Mouse (Mus musculus): ENCODE measurements around the gene Dnajc21. TPM values are rescaled to one million over a fixed set of nuclear protein-coding genes. Genes with fewer than 3 reads are reported as not detected.
A peak's percentile ranks its signal among the peaks of the same experiment; 100 is the strongest.
"Not testable (repeated sequence)": the region's sequence is repeated elsewhere in the genome, so short reads cannot be mapped to it uniquely, and the experiment has no call there.

Dnajc21 gene
- 10.4 and 12.3 TPM in 2 replicates for polyA plus RNA-seq (2014; fragmentation: Nextera tagmentation; extraction: Ambion mirVana)

- H3K4me1 ChIP-seq (ENCODE audit: control insufficient read depth, insufficient read depth, low read length) = peaks cover 12% of the 10 kb centered on the region; the same call in 1 of the 2 replicates
- peak within 1 kb of the TSS; percentile 88 for H3K27ac ChIP-seq (replicated peaks; ENCODE audit: low read depth, low read length)
- under 1% methylated on average over 86 of the region's 87 CpGs for WGBS
- DNase-seq = peak; percentile 93
- peaks cover 7% of the 10 kb centered on the region for H3K36me3 ChIP-seq (ENCODE audit: control insufficient read depth, insufficient read depth, low read length)
- no peaks in the 10 kb centered on the region for H3K27me3 ChIP-seq (ENCODE audit: control insufficient read depth, insufficient read depth, low read length)
- H3K9me3 ChIP-seq (ENCODE audit: control insufficient read depth, low read length) = no peaks in the 10 kb centered on the region
- H3K4me2 ChIP-seq (ENCODE audit: low read length) = peak within 1 kb of the TSS; percentile 83
- peak; percentile 97 for ATAC-seq (ENCODE audit: low FRiP score, low TSS enrichment)
- H3K9ac ChIP-seq (replicated peaks; ENCODE audit: low read length) = peak within 1 kb of the TSS; percentile 87
- H3K4me3 ChIP-seq (replicated peaks; ENCODE audit: low read depth, low read length) = peak within 1 kb of the TSS; percentile 86
Measured at GRCm38 (mm10) chr15:10470151-10470831, at the start of gene Dnajc21. Gene Dnajc21 (minus strand): TSS chr15:10470516.

- WGBS = 74% methylated on average over 7 of the region's 7 CpGs
- Histone ChIP-seq H3K27me3 (ENCODE audit: control insufficient read depth, insufficient read depth, low read length) (no peaks in the 10 kb centered on the region), H3K27ac (replicated peaks; ENCODE audit: low read depth, low read length) (no peak overlapping the region), H3K4me2 (ENCODE audit: low read length) (no peak overlapping the region), H3K9me3 (ENCODE audit: control insufficient read depth, low read length) (no peaks in the 10 kb centered on the region), H3K36me3 (ENCODE audit: control insufficient read depth, insufficient read depth, low read length) (no peaks in the 10 kb centered on the region), H3K4me1 (ENCODE audit: control insufficient read depth, insufficient read depth, low read length) (no peaks in the 10 kb centered on the region), H3K9ac (replicated peaks; ENCODE audit: low read length) (no peak overlapping the region), H3K4me3 (replicated peaks; ENCODE audit: low read depth, low read length) (no peak overlapping the region)
- ATAC-seq (ENCODE audit: low FRiP score, low TSS enrichment) (no peak), DNase-seq (no peak)
Measured at GRCm38 (mm10) chr15:10515166-10515565, 44.9 kb upstream of the Dnajc21 start.

- no peaks in the 10 kb centered on the region for H3K9me3 ChIP-seq (ENCODE audit: control insufficient read depth, low read length)
- H3K27me3 ChIP-seq (ENCODE audit: control insufficient read depth, insufficient read depth, low read length) = no peaks in the 10 kb centered on the region
- DNase-seq = no peak
- no peak overlapping the region for H3K4me3 ChIP-seq (replicated peaks; ENCODE audit: low read depth, low read length)
- H3K4me2 ChIP-seq (ENCODE audit: low read length) = no peak overlapping the region
- ATAC-seq (ENCODE audit: low FRiP score, low TSS enrichment) = no peak
- H3K36me3 ChIP-seq (ENCODE audit: control insufficient read depth, insufficient read depth, low read length) = no peaks in the 10 kb centered on the region
- H3K9ac ChIP-seq (replicated peaks; ENCODE audit: low read length) = no peak overlapping the region
- H3K4me1 ChIP-seq (ENCODE audit: control insufficient read depth, insufficient read depth, low read length) = no peaks in the 10 kb centered on the region
- WGBS = 83% methylated on average over 11 of the region's 11 CpGs
- no peak overlapping the region for H3K27ac ChIP-seq (replicated peaks; ENCODE audit: low read depth, low read length)
Measured at GRCm38 (mm10) chr15:10506099-10506498, 35.8 kb upstream of the Dnajc21 start.

GRCm38 (mm10) chr15:10500838-10501719 is 30.8 kb upstream of the Dnajc21 start:
- ATAC-seq (ENCODE audit: low FRiP score, low TSS enrichment) = peak; percentile 83; the same call in 1 of the 2 replicates
- DNase-seq = peak; percentile 88
- Histone ChIP-seq H3K27ac (replicated peaks; ENCODE audit: low read depth, low read length) (no peak overlapping the region), H3K4me3 (replicated peaks; ENCODE audit: low read depth, low read length) (no peak overlapping the region), H3K4me1 (ENCODE audit: control insufficient read depth, insufficient read depth, low read length) (no peaks in the 10 kb centered on the region), H3K27me3 (ENCODE audit: control insufficient read depth, insufficient read depth, low read length) (no peaks in the 10 kb centered on the region), H3K9ac (replicated peaks; ENCODE audit: low read length) (no peak overlapping the region), H3K4me2 (ENCODE audit: low read length) (no peak overlapping the region), H3K36me3 (ENCODE audit: control insufficient read depth, insufficient read depth, low read length) (peaks cover 3% of the 10 kb centered on the region; the same call in 1 of the 2 replicates), H3K9me3 (ENCODE audit: control insufficient read depth, low read length) (no peaks in the 10 kb centered on the region)
- 58% methylated on average over 11 of the region's 11 CpGs for WGBS

DNA sequence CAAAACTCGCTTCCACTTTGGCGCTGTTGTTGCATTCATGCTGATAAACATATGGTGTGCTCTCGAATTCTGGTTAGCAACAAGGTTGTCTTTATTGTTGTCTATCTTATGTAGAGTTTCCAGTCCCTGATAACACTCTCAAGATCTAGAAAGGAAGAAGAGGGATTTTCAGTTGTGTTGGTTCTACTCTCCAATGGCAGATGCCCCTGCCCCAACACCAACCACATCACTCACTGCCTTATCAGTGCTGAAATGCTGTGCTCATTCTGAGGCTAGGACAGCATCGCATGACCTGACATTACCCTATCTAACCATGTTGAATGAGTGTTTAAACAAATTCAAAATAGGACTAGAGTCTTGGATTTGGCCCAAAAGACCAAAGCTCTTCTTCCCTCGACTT is 29.7 kb upstream of the Dnajc21 start:
- Histone ChIP-seq H3K4me1 (ENCODE audit: control insufficient read depth, insufficient read depth, low read length) (no peaks in the 10 kb centered on the region), H3K27me3 (ENCODE audit: control insufficient read depth, insufficient read depth, low read length) (no peaks in the 10 kb centered on the region), H3K27ac (replicated peaks; ENCODE audit: low read depth, low read length) (no peak overlapping the region), H3K4me3 (replicated peaks; ENCODE audit: low read depth, low read length) (no peak overlapping the region), H3K4me2 (ENCODE audit: low read length) (no peak overlapping the region), H3K9ac (replicated peaks; ENCODE audit: low read length) (no peak overlapping the region), H3K36me3 (ENCODE audit: control insufficient read depth, insufficient read depth, low read length) (peaks cover 7% of the 10 kb centered on the region; the same call in 1 of the 2 replicates), H3K9me3 (ENCODE audit: control insufficient read depth, low read length) (no peaks in the 10 kb centered on the region)
- WGBS = 87% methylated on average over 5 of the region's 5 CpGs
- DNase-seq (no peak), ATAC-seq (ENCODE audit: low FRiP score, low TSS enrichment) (no peak)

DNA sequence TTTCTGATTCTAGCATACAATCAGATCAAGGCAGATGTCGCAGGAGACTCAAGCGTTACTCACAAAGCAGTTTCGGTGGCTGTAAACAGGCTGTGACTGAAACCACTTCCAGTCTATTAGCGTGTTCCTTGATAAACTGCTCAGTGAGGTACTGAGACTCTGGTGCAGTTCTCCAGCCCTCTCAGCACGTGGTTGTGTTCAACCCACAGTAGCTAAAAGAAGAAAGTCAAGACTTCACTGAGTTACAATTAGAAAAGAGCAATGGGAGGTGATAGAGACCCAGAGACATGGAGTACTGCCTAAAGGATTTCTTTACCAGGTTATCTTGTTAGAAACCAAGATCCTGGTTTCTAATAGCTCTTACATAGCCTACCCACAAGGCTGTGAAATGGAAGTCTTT is 29.3 kb upstream of the Dnajc21 start:
- ATAC-seq (ENCODE audit: low FRiP score, low TSS enrichment) (no peak), DNase-seq (no peak)
- Histone ChIP-seq H3K4me1 (ENCODE audit: control insufficient read depth, insufficient read depth, low read length) (no peaks in the 10 kb centered on the region), H3K36me3 (ENCODE audit: control insufficient read depth, insufficient read depth, low read length) (peaks cover 7% of the 10 kb centered on the region; the same call in 1 of the 2 replicates), H3K4me3 (replicated peaks; ENCODE audit: low read depth, low read length) (no peak overlapping the region), H3K27ac (replicated peaks; ENCODE audit: low read depth, low read length) (no peak overlapping the region), H3K9me3 (ENCODE audit: control insufficient read depth, low read length) (no peaks in the 10 kb centered on the region), H3K9ac (replicated peaks; ENCODE audit: low read length) (no peak overlapping the region), H3K4me2 (ENCODE audit: low read length) (no peak overlapping the region), H3K27me3 (ENCODE audit: control insufficient read depth, insufficient read depth, low read length) (no peaks in the 10 kb centered on the region)
- WGBS = 80% methylated on average over 5 of the region's 5 CpGs

GRCm38 (mm10) chr15:10496696-10497095 is 26.4 kb upstream of the Dnajc21 start:
- WGBS = 96% methylated on average over 1 of the region's 1 CpGs
- not testable (repeated sequence) for H3K9me3 ChIP-seq (ENCODE audit: control insufficient read depth, low read length)

GRCm38 (mm10) chr15:10495944-10496343 is 25.6 kb upstream of the Dnajc21 start:
- Histone ChIP-seq H3K36me3 (ENCODE audit: control insufficient read depth, insufficient read depth, low read length) (peaks cover 21% of the 10 kb centered on the region; the same call in 1 of the 2 replicates), H3K4me1 (ENCODE audit: control insufficient read depth, insufficient read depth, low read length) (no peaks in the 10 kb centered on the region), H3K9ac (replicated peaks; ENCODE audit: low read length) (no peak overlapping the region), H3K4me3 (replicated peaks; ENCODE audit: low read depth, low read length) (no peak overlapping the region), H3K27me3 (ENCODE audit: control insufficient read depth, insufficient read depth, low read length) (no peaks in the 10 kb centered on the region), H3K27ac (replicated peaks; ENCODE audit: low read depth, low read length) (no peak overlapping the region), H3K9me3 (ENCODE audit: control insufficient read depth, low read length) (no peaks in the 10 kb centered on the region), H3K4me2 (ENCODE audit: low read length) (no peak overlapping the region)
- ATAC-seq (ENCODE audit: low FRiP score, low TSS enrichment) = no peak
- WGBS = 95% methylated on average over 11 of the region's 11 CpGs
- no peak for DNase-seq

More at GRCm38 (mm10) chr15:10496696-10497095, 26.4 kb upstream of the Dnajc21 start:
- not testable (repeated sequence) for H3K4me2 ChIP-seq (ENCODE audit: low read length); H3K9ac ChIP-seq (replicated peaks; ENCODE audit: low read length); ATAC-seq (ENCODE audit: low FRiP score, low TSS enrichment); H3K4me3 ChIP-seq (replicated peaks; ENCODE audit: low read depth, low read length); H3K4me1 ChIP-seq (ENCODE audit: control insufficient read depth, insufficient read depth, low read length); H3K27me3 ChIP-seq (ENCODE audit: control insufficient read depth, insufficient read depth, low read length); DNase-seq; H3K27ac ChIP-seq (replicated peaks; ENCODE audit: low read depth, low read length)
- H3K36me3 ChIP-seq (ENCODE audit: control insufficient read depth, insufficient read depth, low read length) = peaks cover 18% of the 10 kb centered on the region; the same call in 1 of the 2 replicates

Measured in midbrain, embryonic 14.5 days (tissue).